Mouse (Mus musculus): ENCODE data around the gene Abcg3. TPM values are rescaled to one million over a fixed set of nuclear protein-coding genes. Genes with fewer than 3 reads are reported as not detected.

Gene Abcg3
- 13.3 TPM for polyA plus RNA-seq (2014; fragmentation: Illumina TruSeq; extraction: RNeasy Lipid Tissue Mini Kit (QIAGEN cat#74804); ENCODE audit: low read depth, low replicate concordance)

DNA sequence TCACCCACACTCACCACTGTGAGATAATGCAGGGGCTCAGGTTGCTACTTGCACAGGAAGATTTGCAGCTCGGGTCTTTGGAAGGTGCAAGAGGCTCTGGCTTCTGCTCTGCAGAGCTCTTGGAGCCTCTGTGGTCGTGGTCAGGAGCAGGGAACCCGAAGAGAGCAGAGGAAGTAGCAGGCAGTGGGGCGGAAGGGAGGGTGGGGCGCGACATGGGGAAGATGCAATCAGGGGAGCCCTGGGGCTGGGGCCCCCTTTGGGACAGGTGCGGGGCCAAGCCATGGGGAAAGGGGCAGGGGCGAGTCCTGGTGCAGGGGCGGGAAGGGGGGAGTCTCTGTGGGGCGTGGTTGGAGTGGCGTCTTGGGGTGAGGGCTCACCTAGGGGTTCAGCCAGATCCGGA is at the start of gene Abcg3:
Abcg3 (minus strand) TSS at position 184 of the 400 bp plus-strand sequence.

Other genes starting within 250 kb of the Abcg3 start
- gene Zfp951, start 122.6 kb downstream of the Abcg3 start, polyA plus RNA-seq (2014; fragmentation: Illumina TruSeq; extraction: RNeasy Lipid Tissue Mini Kit (QIAGEN cat#74804); ENCODE audit: low read depth, low replicate concordance) = 9.4 TPM
- gene Gbp9, start 156.8 kb upstream of the Abcg3 start, polyA plus RNA-seq (2014; fragmentation: Illumina TruSeq; extraction: RNeasy Lipid Tissue Mini Kit (QIAGEN cat#74804); ENCODE audit: low read depth, low replicate concordance) = 17.3 TPM
- 10.5 TPM for gene Gbp8, start 156.8 kb upstream of the Abcg3 start, polyA plus RNA-seq (2014; fragmentation: Illumina TruSeq; extraction: RNeasy Lipid Tissue Mini Kit (QIAGEN cat#74804); ENCODE audit: low read depth, low replicate concordance)
- gene Gbp4, start 156.9 kb upstream of the Abcg3 start, polyA plus RNA-seq (2014; fragmentation: Illumina TruSeq; extraction: RNeasy Lipid Tissue Mini Kit (QIAGEN cat#74804); ENCODE audit: low read depth, low replicate concordance) = 14.8 TPM